Mouse (Mus musculus) kidney, embryonic 14.5 days (tissue): ENCODE measurements around the gene Rbms1. TPM values are rescaled to one million over a fixed set of nuclear protein-coding genes. Genes with fewer than 3 reads are reported as not detected.

Experiments
- ATAC-seq: fragments of 200-750 bp; cut with Nextera tagmentation; 2 replicates; pipeline ENCODE4 v1.8.0; 2017; ENCODE audit warnings: moderate number of reproducible peaks, mild to moderate bottlenecking, moderate TSS enrichment, moderate library complexity; ENCODE audit not compliant: low FRiP score, low TSS enrichment
- H3K27ac ChIP-seq: fragments of 300-500 bp; sonication (generic); 2 replicates; pipeline ENCODE4 v1.5.1; 2014; ENCODE audit warnings: low read depth, mild to moderate bottlenecking, low read length, moderate library complexity, mixed read lengths
- H3K27me3 ChIP-seq: fragments of 300-500 bp; sonication (generic); 2 replicates; pipeline ENCODE4 v1.6.1; 2014; ENCODE audit warnings: mild to moderate bottlenecking, low read length; ENCODE audit not compliant: control insufficient read depth, insufficient read depth
- H3K36me3 ChIP-seq: fragments of 300-500 bp; sonication (generic); 2 replicates; pipeline ENCODE4 v1.6.1; 2014; ENCODE audit warnings: low read length, mixed read lengths; ENCODE audit not compliant: control insufficient read depth, insufficient read depth
- H3K4me1 ChIP-seq: fragments of 300-500 bp; sonication (generic); 2 replicates; pipeline ENCODE4 v1.6.1; 2014; ENCODE audit warnings: low read length, mixed read lengths; ENCODE audit not compliant: control insufficient read depth, insufficient read depth
- H3K4me2 ChIP-seq: fragments of 300-500 bp; sonication (generic); replicated peaks from 2 replicates; pipeline ENCODE4 v1.6.1; 2014; ENCODE audit warnings: low read depth, mild to moderate bottlenecking, low read length
- H3K4me3 ChIP-seq: fragments of 300-500 bp; sonication (generic); 2 replicates; pipeline ENCODE4 v1.5.1; 2014; ENCODE audit warnings: mild to moderate bottlenecking, low read length
- H3K9ac ChIP-seq: fragments of 300-500 bp; sonication (generic); 2 replicates; pipeline ENCODE4 v1.6.1; 2014; ENCODE audit warnings: low read depth, mild to moderate bottlenecking, low read length, moderate library complexity
- H3K9me3 ChIP-seq: fragments of 300-500 bp; sonication (generic); 2 replicates; pipeline ENCODE4 v1.6.1; 2016; ENCODE audit warnings: low read length; ENCODE audit not compliant: control insufficient read depth
- WGBS: fragments of 180-500 bp; shearing (Covaris S2); extraction: QIAGEN DNeasy Blood & Tissue Kit; methylation state at CpG from one replicate; pipeline ENCODE4 v1.1.7; 2014; 5-methylcytosine and 5-hydroxymethylcytosine counted together
- polyA plus RNA-seq: library from polyadenylated mRNA; unstranded; fragments of >200 nt; fragmentation: Nextera tagmentation; extraction: Ambion mirVana; gene quantifications from 2 replicates; pipeline ENCODE4 v1.2.1, GENCODE M21; 2014

The Rbms1 gene
- 107 and 115 TPM in 2 replicates for polyA plus RNA-seq

DNA sequence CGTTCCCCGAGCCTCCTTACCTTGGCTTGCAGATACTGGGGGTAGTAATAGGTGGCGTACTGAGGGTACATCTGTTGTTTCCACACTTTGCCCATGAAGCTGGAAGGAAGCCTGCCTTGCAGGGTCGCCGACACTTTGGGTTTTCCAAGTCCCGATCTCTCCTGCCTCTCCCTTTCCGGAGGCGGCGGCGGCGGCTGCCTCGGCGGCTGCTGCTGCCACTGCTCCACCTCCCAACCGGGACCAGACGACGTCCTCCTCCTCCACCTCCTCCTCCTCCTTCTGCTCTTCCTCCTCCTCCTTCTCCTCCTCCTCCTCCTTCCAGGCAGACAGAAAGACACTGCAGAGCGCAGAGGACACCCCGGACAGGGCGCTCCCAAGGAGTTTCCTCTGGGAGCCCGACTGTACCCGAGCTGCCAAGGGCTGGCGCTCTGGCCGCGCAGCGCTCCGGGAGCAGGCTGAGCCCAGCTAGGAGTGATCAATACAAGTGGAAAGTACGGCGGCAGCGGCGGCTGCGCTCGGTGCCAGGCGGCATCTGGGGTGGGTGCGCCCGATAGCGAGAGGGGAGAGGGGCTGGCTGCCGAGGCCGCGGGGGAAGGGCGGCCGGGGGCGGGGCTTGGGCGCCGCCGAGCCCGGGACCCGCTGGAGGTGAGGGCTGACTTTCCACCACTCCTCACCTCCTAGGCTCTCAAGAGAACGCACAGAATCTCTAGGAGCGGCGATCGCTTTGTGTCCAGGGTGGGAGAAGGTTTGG is at the start of gene Rbms1:
Gene Rbms1, minus strand, starts transcription at position 522 of the 751 bp plus-strand sequence.
- Histone ChIP-seq H3K4me3 (peak within 1 kb of the TSS; percentile 83), H3K9ac (peak within 1 kb of the TSS; percentile 89), H3K27me3 (no peaks in the 10 kb centered on the region), H3K4me2 (peak within 1 kb of the TSS; percentile 59), H3K36me3 (no peaks in the 10 kb centered on the region), H3K4me1 (peaks cover 7% of the 10 kb centered on the region), H3K27ac (peak within 1 kb of the TSS; percentile 98), H3K9me3 (no peaks in the 10 kb centered on the region)
- ATAC-seq: peak; percentile 77
- WGBS: under 1% methylated on average over 50 of the region's 51 CpGs

DNA sequence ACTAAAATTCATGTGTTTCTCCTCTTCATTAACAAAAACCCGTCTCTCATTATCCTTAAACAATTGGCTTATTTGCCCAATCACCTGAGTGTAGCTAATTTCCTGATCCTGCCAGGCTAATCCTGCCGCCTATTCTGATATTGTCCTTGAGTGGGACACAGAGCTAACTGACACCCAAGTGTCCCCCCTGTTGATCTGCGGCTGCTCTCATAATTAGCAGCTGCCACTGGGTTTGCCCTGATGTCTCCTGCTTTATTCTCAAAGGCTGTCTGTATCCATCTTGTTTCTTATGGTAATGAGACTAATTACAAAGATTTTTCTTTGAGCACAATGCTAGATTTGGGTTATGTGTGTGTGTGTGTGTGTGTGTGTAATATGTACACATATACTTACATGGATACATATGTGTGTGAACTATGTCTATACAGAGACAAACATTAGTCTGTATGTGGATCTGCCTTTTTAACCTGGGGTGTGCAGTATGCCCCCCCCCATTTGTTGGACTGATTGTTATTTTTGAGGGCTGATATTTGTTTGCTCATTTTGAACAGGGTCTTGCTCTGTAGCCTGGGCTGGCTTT is 49.3 kb upstream of the Rbms1 start:
- Histone ChIP-seq H3K4me1 (no peaks in the 10 kb centered on the region), H3K9me3 (no peaks in the 10 kb centered on the region), H3K4me2 (no peak overlapping the region), H3K9ac (no peak overlapping the region), H3K27me3 (no peaks in the 10 kb centered on the region), H3K27ac (no peak overlapping the region), H3K4me3 (no peak overlapping the region), H3K36me3 (no peaks in the 10 kb centered on the region)
- 69% methylated on average over 3 of the region's 3 CpGs for WGBS
- no peak for ATAC-seq

DNA sequence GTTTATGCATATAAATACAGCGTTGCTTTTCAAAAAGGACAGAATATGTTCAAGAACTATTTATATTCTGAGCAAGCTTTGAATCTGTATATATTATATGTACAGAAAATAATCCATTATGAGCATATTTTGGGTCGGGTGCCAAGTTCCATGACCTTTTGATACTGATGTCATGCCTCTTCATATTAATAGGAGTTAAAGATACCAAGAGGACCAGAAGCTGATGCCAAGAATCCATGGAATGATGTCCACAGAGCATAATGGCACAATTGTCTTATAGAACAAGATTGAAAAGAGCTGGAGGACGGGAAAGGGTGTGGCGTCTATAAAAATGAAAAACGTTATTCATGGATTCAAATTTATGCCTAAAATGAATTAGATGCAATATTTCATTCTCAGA is 23.3 kb upstream of the Rbms1 start:
- Histone ChIP-seq H3K9ac (no peak overlapping the region), H3K4me2 (no peak overlapping the region), H3K36me3 (no peaks in the 10 kb centered on the region), H3K4me1 (no peaks in the 10 kb centered on the region), H3K27me3 (no peaks in the 10 kb centered on the region), H3K27ac (no peak overlapping the region), H3K4me3 (no peak overlapping the region), H3K9me3 (no peaks in the 10 kb centered on the region)
- ATAC-seq: no peak
- WGBS: 77% methylated on average over 5 of the region's 5 CpGs

DNA sequence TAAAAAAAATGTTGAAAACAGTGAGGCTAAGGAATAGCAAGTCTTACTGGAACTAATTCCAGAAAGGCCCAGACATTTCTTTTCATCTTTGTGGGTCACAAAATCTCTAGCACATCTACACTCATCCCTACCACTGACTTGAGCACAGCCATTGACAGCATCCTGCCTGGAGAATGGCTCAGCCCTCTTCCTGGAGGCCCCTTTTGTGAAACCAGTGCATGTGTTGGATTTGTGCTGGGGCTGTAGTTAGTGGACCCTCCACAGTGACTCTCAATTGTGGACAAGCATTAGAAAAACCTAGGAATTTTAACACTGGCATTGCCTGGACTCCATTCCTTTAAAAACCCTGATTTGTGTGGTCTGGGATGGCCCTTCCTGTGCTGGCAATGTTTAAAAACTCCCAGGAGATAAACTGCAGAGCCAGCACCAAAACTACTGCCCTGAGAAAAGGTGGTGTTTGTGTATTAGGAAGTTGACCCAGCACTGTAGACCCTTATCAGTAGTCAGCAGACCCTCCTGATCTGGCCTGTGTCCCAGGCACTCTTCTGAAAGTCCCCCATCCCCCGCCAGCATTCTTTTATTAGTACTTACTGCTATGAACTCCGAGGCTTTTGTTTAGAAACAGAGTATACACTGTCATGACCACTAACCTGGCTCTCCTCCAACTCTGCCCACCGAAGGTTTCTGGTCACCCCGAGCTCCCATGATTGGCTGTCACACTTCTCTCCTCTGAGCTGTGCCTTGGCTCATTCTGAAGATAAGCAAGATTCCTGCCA is 15.7 kb upstream of the Rbms1 start:
- H3K27me3 ChIP-seq: no peaks in the 10 kb centered on the region
- H3K9ac ChIP-seq: no peak overlapping the region
- no peak for ATAC-seq
- no peaks in the 10 kb centered on the region for H3K36me3 ChIP-seq
- no peaks in the 10 kb centered on the region for H3K4me1 ChIP-seq
- 43% methylated on average over 4 of the region's 4 CpGs for WGBS
- H3K27ac ChIP-seq: peak overlapping the region; percentile 11; the same call in 1 of the 2 replicates
- no peak overlapping the region for H3K4me2 ChIP-seq
- no peaks in the 10 kb centered on the region for H3K9me3 ChIP-seq
- no peak overlapping the region for H3K4me3 ChIP-seq

DNA sequence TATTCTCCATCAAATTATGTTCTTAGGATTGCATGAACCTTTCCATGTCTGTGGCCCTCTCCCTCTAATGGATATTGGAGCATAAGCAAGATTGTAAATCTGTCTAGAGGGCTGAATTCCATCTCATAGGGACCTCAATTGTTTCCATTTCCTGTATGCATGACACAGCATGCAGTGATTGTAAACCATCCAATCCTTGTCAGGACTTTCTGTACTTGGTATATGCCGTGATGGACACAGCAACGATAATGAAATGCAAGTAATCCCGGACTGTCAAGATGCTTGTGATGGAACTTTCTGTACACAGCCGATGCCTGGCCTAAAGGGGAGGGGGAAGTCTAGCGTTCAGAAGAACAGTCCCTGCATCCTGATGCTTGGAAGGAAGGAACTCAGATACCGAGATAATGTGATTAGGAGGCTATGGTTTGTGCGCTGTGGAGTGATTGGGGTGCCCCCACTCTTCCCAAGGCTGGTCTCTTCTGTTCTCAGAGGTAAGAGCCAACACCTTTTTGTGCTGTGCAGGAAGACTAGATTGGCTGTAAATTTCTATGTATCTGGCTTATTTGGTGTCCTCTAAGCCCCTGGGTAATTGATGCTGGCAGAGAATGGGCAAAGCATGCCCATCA is 9.3 kb upstream of the Rbms1 start:
- no peaks in the 10 kb centered on the region for H3K27me3 ChIP-seq
- WGBS: 75% methylated on average over 7 of the region's 7 CpGs
- H3K27ac ChIP-seq: no peak overlapping the region
- H3K4me1 ChIP-seq: no peaks in the 10 kb centered on the region
- no peak overlapping the region for H3K4me3 ChIP-seq
- H3K4me2 ChIP-seq: no peak overlapping the region
- no peak overlapping the region for H3K9ac ChIP-seq
- no peak for ATAC-seq
- no peaks in the 10 kb centered on the region for H3K9me3 ChIP-seq
- H3K36me3 ChIP-seq: no peaks in the 10 kb centered on the region

DNA sequence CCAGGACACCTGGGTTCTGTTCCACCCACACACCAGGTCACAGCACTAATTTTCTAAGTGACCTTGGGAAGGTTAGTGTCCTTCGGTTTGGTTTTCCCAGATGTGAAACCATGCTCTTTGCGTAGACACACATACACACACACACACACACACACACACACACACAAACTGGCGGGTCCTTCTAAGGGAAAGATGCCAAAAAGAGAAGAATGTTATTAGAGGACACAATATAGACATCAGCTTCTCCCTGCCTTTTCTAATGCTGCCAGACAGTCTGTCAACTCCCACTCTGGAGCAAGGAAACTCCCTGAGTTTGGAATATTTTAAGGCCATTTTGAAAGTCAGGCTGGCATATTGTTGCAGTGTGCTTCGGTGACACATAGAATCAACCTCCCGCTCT is 624 bp upstream of the Rbms1 start:
- 4% methylated on average over 5 of the region's 5 CpGs for WGBS
- H3K4me3 ChIP-seq: peak overlapping the region; percentile 83
- peak overlapping the region; percentile 98; the same call in 1 of the 2 replicates for H3K27ac ChIP-seq
- H3K4me1 ChIP-seq: peaks cover 7% of the 10 kb centered on the region
- ATAC-seq: no peak
- H3K36me3 ChIP-seq: no peaks in the 10 kb centered on the region
- no peaks in the 10 kb centered on the region for H3K27me3 ChIP-seq
- H3K9me3 ChIP-seq: no peaks in the 10 kb centered on the region
- peak overlapping the region; percentile 59 for H3K4me2 ChIP-seq
- peak overlapping the region; percentile 89 for H3K9ac ChIP-seq

DNA sequence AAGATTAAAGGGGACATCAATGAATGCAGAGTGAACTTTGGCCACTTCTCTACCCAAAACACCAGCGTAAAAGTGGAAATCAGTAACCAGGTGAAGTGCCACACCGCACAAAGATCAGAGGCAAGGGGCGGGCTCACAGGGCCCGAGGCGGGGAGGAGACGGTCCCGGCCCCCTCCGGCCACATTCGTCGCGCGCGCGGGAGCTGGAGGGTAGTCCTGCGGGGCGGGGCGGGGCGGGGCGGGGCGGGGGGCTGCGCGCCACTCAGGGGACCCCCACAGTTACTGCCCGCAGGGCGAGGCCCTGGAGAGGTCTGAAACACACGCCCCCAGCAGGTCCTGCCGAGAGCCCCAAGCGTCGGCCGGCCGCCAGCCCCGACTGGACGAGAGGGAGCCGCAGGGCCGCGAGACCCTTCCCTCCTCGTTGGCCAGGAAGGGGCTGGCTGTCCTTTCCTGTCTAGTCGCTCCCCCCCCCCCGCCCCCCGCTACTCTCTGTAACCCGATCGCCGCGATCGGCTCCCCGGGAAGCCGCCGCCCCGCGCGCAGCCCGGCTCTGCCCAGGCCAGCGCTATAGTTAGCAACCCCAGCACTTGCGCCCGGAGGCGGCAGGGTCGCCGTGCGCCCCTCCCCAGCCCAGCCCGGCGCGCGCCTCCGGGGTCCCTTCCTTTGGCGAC is 856 bp downstream of the Rbms1 start:
- Histone ChIP-seq H3K4me1 (peaks cover 7% of the 10 kb centered on the region), H3K4me2 (peak overlapping the region; percentile 59), H3K4me3 (peak overlapping the region; percentile 83), H3K36me3 (no peaks in the 10 kb centered on the region), H3K27ac (peak overlapping the region; percentile 98), H3K27me3 (no peaks in the 10 kb centered on the region), H3K9me3 (no peaks in the 10 kb centered on the region), H3K9ac (peak overlapping the region; percentile 89)
- WGBS: under 1% methylated on average over 52 of the region's 64 CpGs
- peak; percentile 93 for ATAC-seq

DNA sequence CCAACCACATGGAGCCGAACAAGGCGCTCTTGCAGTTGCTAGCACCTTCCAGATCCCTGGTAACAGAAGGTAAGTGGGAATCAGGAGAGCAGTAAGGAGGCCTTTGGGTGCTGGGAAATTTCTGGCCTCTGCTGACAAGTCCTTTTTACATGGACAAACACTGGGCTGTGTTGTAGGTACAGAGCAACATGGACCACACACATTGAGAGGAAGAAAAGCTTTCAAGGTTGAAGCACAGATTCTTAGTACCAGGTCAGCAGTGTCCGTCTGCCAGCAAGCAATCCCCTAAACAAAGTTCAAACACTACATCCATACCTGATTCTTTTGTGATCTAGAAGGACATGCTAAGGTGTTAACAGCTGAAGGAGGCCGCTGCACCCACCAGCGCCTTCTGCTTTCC is 1.7 kb downstream of the Rbms1 start:
- peaks cover 7% of the 10 kb centered on the region for H3K4me1 ChIP-seq
- peak overlapping the region; percentile 52; the same call in 1 of the 2 replicates for H3K27ac ChIP-seq
- H3K4me3 ChIP-seq: peak overlapping the region; percentile 83
- no peaks in the 10 kb centered on the region for H3K36me3 ChIP-seq
- 31% methylated on average over 5 of the region's 5 CpGs for WGBS
- no peak for ATAC-seq
- peak overlapping the region; percentile 89; the same call in 1 of the 2 replicates for H3K9ac ChIP-seq
- no peaks in the 10 kb centered on the region for H3K9me3 ChIP-seq
- no peaks in the 10 kb centered on the region for H3K27me3 ChIP-seq
- H3K4me2 ChIP-seq: peak overlapping the region; percentile 59
